Mouse (Mus musculus): ENCODE measurements around the gene Synpo2.
"Not testable (repeated sequence)": the region's sequence is repeated elsewhere in the genome, so short reads cannot be mapped to it uniquely, and the experiment has no call there.

DNA sequence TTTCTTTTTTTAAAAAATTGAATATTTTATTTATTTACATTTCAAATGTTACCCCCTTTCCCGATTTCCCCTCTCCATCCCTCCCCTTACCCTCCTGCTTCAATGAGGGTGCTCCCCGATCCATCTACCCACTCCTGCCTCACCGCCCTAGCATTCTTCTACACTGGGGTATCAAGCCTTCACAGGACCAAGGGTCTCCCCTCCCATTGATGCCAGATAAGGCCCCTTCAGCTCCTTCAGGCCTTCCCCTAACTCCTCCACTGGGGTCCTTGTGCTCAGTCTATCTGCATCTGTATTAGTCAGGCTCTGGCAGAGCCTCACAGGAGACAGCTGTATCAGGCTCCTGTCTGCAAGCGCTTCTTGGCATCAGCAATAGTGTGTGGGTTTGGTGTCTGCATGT lies 109.2 kb downstream of the Synpo2 start:
- TF ChIP-seq POLR2A (IDR thresholded peaks at IDR 0.05; ENCODE audit: borderline replicate concordance, low read depth, low read length); CTCF (IDR thresholded peaks at IDR 0.05; ENCODE audit: low read depth, low read length): not testable (repeated sequence)

Measured in bone marrow macrophage, adult 2 months (primary cell).